8 mouse cellular contexts compared by ENCODE assay signal in the genomic region with DNA sequence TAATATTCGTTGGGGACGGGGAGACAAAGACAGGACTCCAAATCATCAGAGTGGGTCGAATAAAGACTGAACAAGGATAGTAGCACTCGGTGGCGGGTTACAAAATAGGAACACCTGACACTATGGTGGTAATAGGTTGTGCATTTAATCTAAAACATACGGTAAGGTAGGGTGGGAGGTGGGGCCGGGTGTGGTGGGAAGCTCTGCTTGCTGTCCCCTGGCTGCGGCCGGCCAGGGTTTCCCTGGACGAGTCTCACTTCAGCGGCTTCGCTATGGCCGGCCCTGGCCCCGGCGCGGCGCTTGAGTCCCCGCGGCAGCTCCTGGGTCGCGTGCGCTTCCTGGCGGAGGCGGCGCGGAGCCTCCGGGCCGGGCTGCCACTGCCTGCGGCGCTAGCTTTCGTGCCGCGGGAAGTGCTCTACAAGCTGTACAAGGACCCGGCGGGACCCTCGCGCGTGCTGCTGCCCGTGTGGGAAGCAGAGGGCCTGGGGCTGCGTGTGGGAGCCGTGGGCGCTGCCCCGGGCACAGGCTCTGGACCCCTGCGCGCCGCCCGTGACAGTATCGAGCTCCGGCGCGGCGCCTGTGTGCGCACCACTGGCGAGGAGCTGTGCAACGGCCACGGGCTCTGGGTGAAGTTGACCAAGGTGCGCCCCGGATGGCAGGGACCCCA. TPM values are rescaled to one million over a fixed set of nuclear protein-coding genes. Genes with fewer than 3 reads are reported as not detected.
A peak's percentile ranks its signal among the peaks of the same experiment; 100 is the strongest.
DNase-seq lines count a peak whose midpoint lies in the region; ATAC-seq and TF ChIP-seq lines count a peak whose summit lies in the region.

A gene (plus strand): TSS at position 187 of the 667 bp plus-strand sequence.

- no peak for TF ChIP-seq CTCF in kidney, adult 2 months (conservative IDR thresholded peaks at IDR 0.05; ENCODE audit: insufficient read depth, insufficient read length, low read depth, low read length)
- TF ChIP-seq CTCF in midbrain, postnatal 0 days (IDR thresholded peaks at IDR 0.05), result no peak

- H3K4me2 ChIP-seq in midbrain, postnatal 0 days (ENCODE audit: low read depth, low read length, poor library complexity, severe bottlenecking), result peak within 1 kb of the TSS; percentile 90
- peak within 1 kb of the TSS; percentile 99 for H3K4me2 ChIP-seq in stomach, embryonic 14.5 days (replicated peaks; ENCODE audit: low read depth, low read length)

- no peaks in the 10 kb centered on the region for H3K9me3 ChIP-seq in embryonic facial prominence, embryonic 10.5 days
- H3K9me3 ChIP-seq in midbrain, postnatal 0 days (ENCODE audit: low read length), result no peaks in the 10 kb centered on the region
- no peaks in the 10 kb centered on the region for H3K9me3 ChIP-seq in stomach, embryonic 14.5 days (ENCODE audit: control insufficient read depth, low read depth, low read length)

- no peak for TF ChIP-seq POLR2A in kidney, adult 2 months (IDR thresholded peaks at IDR 0.05; ENCODE audit: low read depth, low read length)

- DNase-seq in B cell, adult 2 months, result peak; percentile 60 to 63
- peak; percentile 78 for DNase-seq in adrenal gland, postnatal 10 days
- peak; percentile 82 for DNase-seq in embryonic facial prominence, embryonic 10.5 days (ENCODE audit: low spot score)
- DNase-seq in heart, adult 8-10 months (ENCODE audit: low spot score), result peak; percentile 71
- peak; percentile 83 for DNase-seq in kidney, adult 2 months
- peak; percentile 87 for DNase-seq in liver
- peak; percentile 72 for DNase-seq in midbrain, postnatal 0 days (ENCODE audit: low spot score)

- peak within 1 kb of the TSS; percentile 75 for H3K27ac ChIP-seq in embryonic facial prominence, embryonic 10.5 days (replicated peaks)
- H3K27ac ChIP-seq in kidney, adult 2 months (ENCODE audit: insufficient read depth, low read depth, low read length), result peak within 1 kb of the TSS; percentile 84
- peak within 1 kb of the TSS; percentile 78 for H3K27ac ChIP-seq in midbrain, postnatal 0 days (ENCODE audit: low read depth, low read length)
- peak within 1 kb of the TSS; percentile 18; the same call in 1 of the 2 replicates for H3K27ac ChIP-seq in stomach, embryonic 14.5 days (ENCODE audit: low read length)

- peak within 1 kb of the TSS; percentile 82 for H3K4me3 ChIP-seq in embryonic facial prominence, embryonic 10.5 days
- H3K4me3 ChIP-seq in kidney, adult 2 months (ENCODE audit: insufficient read depth, low read depth, low read length), result peak within 1 kb of the TSS; percentile 96
- H3K4me3 ChIP-seq in midbrain, postnatal 0 days (ENCODE audit: low read depth, low read length), result peak within 1 kb of the TSS; percentile 98
- peak within 1 kb of the TSS; percentile 97 for H3K4me3 ChIP-seq in stomach, embryonic 14.5 days (ENCODE audit: low read depth, low read length)

- peaks cover 33% of the 10 kb centered on the region for H3K4me1 ChIP-seq in embryonic facial prominence, embryonic 10.5 days
- peaks cover 13% of the 10 kb centered on the region; the same call in 1 of the 2 replicates for H3K4me1 ChIP-seq in kidney, adult 2 months (ENCODE audit: control insufficient read depth, insufficient read depth, low read length)
- peaks cover 11% of the 10 kb centered on the region; the same call in 1 of the 2 replicates for H3K4me1 ChIP-seq in midbrain, postnatal 0 days (ENCODE audit: insufficient read depth, low read length)
- peaks cover 9% of the 10 kb centered on the region for H3K4me1 ChIP-seq in stomach, embryonic 14.5 days (ENCODE audit: control insufficient read depth, insufficient read depth, low read length)

- H3K9ac ChIP-seq in midbrain, postnatal 0 days (replicated peaks; ENCODE audit: low read length, poor library complexity, severe bottlenecking), result peak within 1 kb of the TSS; percentile 76
- H3K9ac ChIP-seq in stomach, embryonic 14.5 days (replicated peaks; ENCODE audit: low read depth, low read length), result peak within 1 kb of the TSS; percentile 63

- H3K36me3 ChIP-seq in embryonic facial prominence, embryonic 10.5 days (replicated peaks), result peaks cover 36% of the 10 kb centered on the region
- no peaks in the 10 kb centered on the region for H3K36me3 ChIP-seq in kidney, adult 2 months (ENCODE audit: control insufficient read depth, insufficient read depth, low read length)
- H3K36me3 ChIP-seq in midbrain, postnatal 0 days (ENCODE audit: insufficient read depth, low read length), result peaks cover 19% of the 10 kb centered on the region
- H3K36me3 ChIP-seq in stomach, embryonic 14.5 days (ENCODE audit: control insufficient read depth, insufficient read depth, low read length), result peaks cover 9% of the 10 kb centered on the region

- peak; percentile 43; the same call in 1 of the 2 replicates for ATAC-seq in midbrain, postnatal 0 days (ENCODE audit: low FRiP score)
- ATAC-seq in stomach, embryonic 14.5 days (ENCODE audit: insufficient number of reproducible peaks, insufficient read depth, low FRiP score, low read depth), result peak; percentile 64

- under 1% methylated on average over 58 of the region's 58 CpGs for WGBS in embryonic facial prominence, embryonic 10.5 days
- under 1% methylated on average over 58 of the region's 58 CpGs for WGBS in kidney, adult 2 months
- 1% methylated on average over 57 of the region's 58 CpGs for WGBS in midbrain, postnatal 0 days
- WGBS in stomach, embryonic 14.5 days, result under 1% methylated on average over 58 of the region's 58 CpGs

- peaks cover 11% of the 10 kb centered on the region for H3K27me3 ChIP-seq in embryonic facial prominence, embryonic 10.5 days (replicated peaks; ENCODE audit: low read depth, poor library complexity, severe bottlenecking)
- no peaks in the 10 kb centered on the region for H3K27me3 ChIP-seq in kidney, adult 2 months (replicated peaks; ENCODE audit: control insufficient read depth, insufficient read depth, low read length)
- H3K27me3 ChIP-seq in midbrain, postnatal 0 days (ENCODE audit: insufficient read depth, low read length), result no peaks in the 10 kb centered on the region
- H3K27me3 ChIP-seq in stomach, embryonic 14.5 days (ENCODE audit: control insufficient read depth, insufficient read depth, low read length), result no peaks in the 10 kb centered on the region

RNA-seq across cellular contexts. Expression of the gene that starts here (rescaled TPM):
- 10 to 100 TPM; 24.8 to 27.0 TPM for total RNA-seq in adrenal gland, postnatal 10 days (2021)
- 9.6 and 10.1 TPM in 2 replicates for polyA plus RNA-seq in embryonic facial prominence, embryonic 10.5 days (2016; fragmentation: Nextera tagmentation; extraction: Ambion mirVana)
- total RNA-seq in heart, adult 8-10 months (2022), result 10 to 100 TPM; 16.7 to 20.6 (median 17.7) TPM
- polyA plus RNA-seq in kidney, adult 2 months (2012; rRNA removed), result 51.9 and 66.1 TPM in 2 replicates
- total RNA-seq in midbrain, postnatal 0 days (2014; rRNA removed), result 45.5 and 46.5 TPM in 2 replicates
- 20.2 and 22.6 TPM in 2 replicates for polyA plus RNA-seq in midbrain, postnatal 0 days (2015; fragmentation: Nextera tagmentation; extraction: Ambion mirVana)
- polyA plus RNA-seq in stomach, embryonic 14.5 days (2014; fragmentation: Nextera tagmentation; extraction: Ambion mirVana), result 5.6 and 5.9 TPM in 2 replicates

Comparison
In these comparisons a context has a peak if more than half of its experiments do, and no peak if none do; other contexts are left out.
1. Peak in every context shown above with its lines: DNase-seq, ATAC-seq, H3K4me3 ChIP-seq and H3K27ac ChIP-seq.
2. H3K27ac ChIP-seq: peak in every context shown above with its lines; median percentile 84 in kidney, adult 2 months; 78 in midbrain, postnatal 0 days; 75 in embryonic facial prominence, embryonic 10.5 days; 18 in stomach, embryonic 14.5 days.